Mouse (Mus musculus) lung, adult 2 months (tissue): ENCODE results near the gene B3galt1.

Experiments used
- CTCF ChIP-seq: fragments of 200-500 bp; IDR thresholded peaks from 2 replicates; pipeline ENCODE4 v1.5.1; 2011; ENCODE audit warnings: mild to moderate bottlenecking, low read length, control low read depth; ENCODE audit not compliant: insufficient read depth
- POLR2A ChIP-seq: fragments of 200-500 bp; IDR thresholded peaks from 2 replicates; pipeline ENCODE4 v1.6.1; 2011; ENCODE audit warnings: low read depth, mild to moderate bottlenecking, control low read depth, low read length, borderline replicate concordance; ENCODE audit errors: extremely low read depth

- TF ChIP-seq CTCF = no peak
- TF ChIP-seq POLR2A = no peak
Measured at GRCm38 (mm10) chr2:67968812-67969211, 403.1 kb downstream of the B3galt1 start.
